Mouse (Mus musculus) CH12.LX (cell line): Measurements from ENCODE around the gene Slc5a8.

Experiments used
- CTCF ChIP-seq, 2 experiments: IDR thresholded peaks in 1 of 2; conservative IDR thresholded peaks in 1 of 2; 2 replicates each; pipeline ENCODE4 v1.5.1; 2011 to 2012; ENCODE audit warnings: low read depth in 2 of 2, low read length in 2 of 2, improper control_type of control experiment in 1 of 2, inconsistent platforms in 1 of 2, mild to moderate bottlenecking in 1 of 2, moderate library complexity in 1 of 2
- E2F4 ChIP-seq: IDR thresholded peaks from 2 replicates; pipeline ENCODE4 v1.6.1; 2011; ENCODE audit warnings: low read depth, low read length, improper control_type of control experiment; ENCODE audit not compliant: insufficient replicate concordance
- ELF1 ChIP-seq: IDR thresholded peaks from 2 replicates; pipeline ENCODE4 v1.6.1; 2014; ENCODE audit warnings: low read depth, mild to moderate bottlenecking, inconsistent platforms, low read length, improper control_type of control experiment
- EP300 ChIP-seq: IDR thresholded peaks from 2 replicates; pipeline ENCODE4 v1.6.1; 2011; ENCODE audit warnings: low read length, improper control_type of control experiment
- JUN ChIP-seq: IDR thresholded peaks from 2 replicates; pipeline ENCODE4 v1.6.1; 2011; ENCODE audit warnings: low read depth, mild to moderate bottlenecking, low read length, improper control_type of control experiment, moderate library complexity; ENCODE audit not compliant: insufficient read depth
- MAFK ChIP-seq: IDR thresholded peaks from 2 replicates; pipeline ENCODE4 v1.6.1; 2011; ENCODE audit warnings: low read length, improper control_type of control experiment; ENCODE audit not compliant: insufficient replicate concordance
- MXI1 ChIP-seq: IDR thresholded peaks from 2 replicates; pipeline ENCODE4 v1.6.1; 2011; ENCODE audit warnings: mild to moderate bottlenecking, low read depth, low read length, improper control_type of control experiment
- TBP ChIP-seq: conservative IDR thresholded peaks from 2 replicates; pipeline ENCODE4 v1.6.1; 2011; ENCODE audit warnings: low read depth, low read length, improper control_type of control experiment
- TCF12 ChIP-seq: IDR thresholded peaks from 2 replicates; pipeline ENCODE4 v1.6.1; 2014; ENCODE audit warnings: low read depth, mild to moderate bottlenecking, inconsistent platforms, low read length, improper control_type of control experiment
- UBTF ChIP-seq: IDR thresholded peaks from 2 replicates; pipeline ENCODE4 v1.6.1; 2012; ENCODE audit warnings: low read depth, mild to moderate bottlenecking, inconsistent platforms, low read length, improper control_type of control experiment, moderate library complexity
- USF1 ChIP-seq: IDR thresholded peaks from 2 replicates; pipeline ENCODE4 v1.6.1; 2014; ENCODE audit warnings: low read depth, mild to moderate bottlenecking, inconsistent platforms, low read length, improper control_type of control experiment
- ZC3H11A ChIP-seq: IDR thresholded peaks from 2 replicates; pipeline ENCODE4 v1.6.1; 2012; ENCODE audit warnings: low read depth, mild to moderate bottlenecking, inconsistent platforms, low read length, improper control_type of control experiment

DNA sequence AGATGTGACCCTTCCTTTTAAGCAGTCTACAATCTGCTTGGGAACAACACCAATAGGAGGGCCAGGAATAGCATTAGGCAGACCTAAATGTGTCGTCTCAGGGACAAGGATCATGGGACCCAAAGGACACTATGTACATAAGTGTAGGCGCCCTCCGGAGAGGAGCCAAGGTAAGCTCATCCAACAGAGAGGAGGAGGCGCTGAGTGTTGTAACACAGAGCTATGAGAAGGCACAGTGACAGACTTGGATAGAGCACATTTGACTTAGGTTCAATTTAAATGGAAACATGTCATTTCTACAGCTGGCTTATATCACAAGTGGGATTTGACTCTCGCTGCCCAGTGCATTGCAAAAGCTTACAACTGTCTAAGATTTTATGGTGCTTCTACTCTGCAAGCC lies 82.8 kb downstream of the Slc5a8 start:
- TF ChIP-seq ELF1: no peak
- no peak for TF ChIP-seq TBP
- no peak for TF ChIP-seq CTCF (conservative IDR thresholded peaks at IDR 0.05 in 1 of 2, IDR thresholded peaks at IDR 0.05 in 1 of 2; ENCODE audit: low read depth in 2 of 2, low read length in 2 of 2)
- TF ChIP-seq USF1: no peak
- TF ChIP-seq JUN: no peak
- no peak for TF ChIP-seq MAFK
- TF ChIP-seq UBTF: no peak
- no peak for TF ChIP-seq EP300
- no peak for TF ChIP-seq ZC3H11A
- no peak for TF ChIP-seq TCF12
- no peak for TF ChIP-seq E2F4
- no peak for TF ChIP-seq MXI1
